Mouse (Mus musculus) stomach, embryonic 16.5 days (tissue): Measurements from ENCODE around the gene Apoa4. TPM values are rescaled to one million over a fixed set of nuclear protein-coding genes. Genes with fewer than 3 reads are reported as not detected.

Experiments used
- ATAC-seq: fragments of 200-750 bp; cut with Nextera tagmentation; 2 replicates; pipeline ENCODE4 v1.8.0; 2017; ENCODE audit warnings: moderate number of reproducible peaks, moderate TSS enrichment; ENCODE audit not compliant: insufficient read depth, low FRiP score
- H3K27ac ChIP-seq: fragments of 300-500 bp; sonication (generic); 2 replicates; pipeline ENCODE4 v1.5.1; 2014; ENCODE audit warnings: low read length
- H3K27me3 ChIP-seq: fragments of 300-500 bp; sonication (generic); 2 replicates; pipeline ENCODE4 v1.6.1; 2014; ENCODE audit warnings: low read length, control low read depth, mixed read lengths; ENCODE audit not compliant: control insufficient read depth, insufficient read depth
- H3K36me3 ChIP-seq: fragments of 300-500 bp; sonication (generic); 2 replicates; pipeline ENCODE4 v1.6.1; 2014; ENCODE audit warnings: low read length; ENCODE audit not compliant: control insufficient read depth, insufficient read depth
- H3K4me1 ChIP-seq: fragments of 300-500 bp; sonication (generic); 2 replicates; pipeline ENCODE4 v1.6.1; 2014; ENCODE audit warnings: low read length, control low read depth, mixed read lengths; ENCODE audit not compliant: control insufficient read depth, insufficient read depth
- H3K4me2 ChIP-seq: fragments of 300-500 bp; sonication (generic); 2 replicates; pipeline ENCODE4 v1.6.1; 2014; ENCODE audit warnings: low read depth, low read length, mixed read lengths
- H3K4me3 ChIP-seq: fragments of 300-500 bp; sonication (generic); replicated peaks from 2 replicates; pipeline ENCODE4 v1.5.1; 2014; ENCODE audit warnings: mild to moderate bottlenecking, low read length
- H3K9ac ChIP-seq: fragments of 300-500 bp; sonication (generic); 2 replicates; pipeline ENCODE4 v1.6.1; 2014; ENCODE audit warnings: low read length
- H3K9me3 ChIP-seq: fragments of 300-500 bp; sonication (generic); replicated peaks from 2 replicates; pipeline ENCODE4 v1.6.1; 2016; ENCODE audit warnings: low read length, control low read depth; ENCODE audit not compliant: control insufficient read depth
- WGBS: fragments of 180-500 bp; shearing (Covaris S2); extraction: QIAGEN DNeasy Blood & Tissue Kit; methylation state at CpG from one replicate; pipeline ENCODE4 v1.1.7; 2014; 5-methylcytosine and 5-hydroxymethylcytosine counted together
- polyA plus RNA-seq: library from polyadenylated mRNA; unstranded; fragments of >200 nt; fragmentation: Nextera tagmentation; extraction: Ambion mirVana; gene quantifications from 2 replicates; pipeline ENCODE4 v1.2.1, GENCODE M21; 2015

Gene Apoa4
- polyA plus RNA-seq, 1 experiment from 2014 or later = 228 TPM

DNA sequence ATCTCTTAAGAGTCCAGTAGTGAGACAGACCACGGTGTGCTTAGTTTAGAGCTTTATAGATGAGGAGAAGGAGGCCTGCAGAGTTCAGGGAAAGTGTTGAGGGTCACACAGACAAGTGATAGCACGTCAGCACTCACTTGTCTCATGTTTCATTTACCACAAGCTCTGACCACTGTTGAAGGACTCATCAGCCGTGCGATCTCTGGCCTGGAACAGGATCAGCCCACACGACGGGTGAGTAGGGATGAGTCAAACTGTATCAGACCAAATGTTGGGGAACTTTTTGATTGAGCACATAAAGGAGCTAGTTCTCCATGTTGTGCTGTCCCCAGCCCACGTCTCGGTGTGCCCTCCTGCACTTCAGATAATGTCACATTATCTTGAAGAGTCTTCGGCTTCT is 34.0 kb downstream of the Apoa4 start:
- no peak overlapping the region for H3K4me2 ChIP-seq
- H3K27me3 ChIP-seq = peaks cover under 1% of the 10 kb centered on the region; the same call in 1 of the 2 replicates
- peaks cover 23% of the 10 kb centered on the region for H3K36me3 ChIP-seq
- H3K9ac ChIP-seq = no peak overlapping the region
- WGBS = 82% methylated on average over 9 of the region's 9 CpGs
- H3K27ac ChIP-seq = no peak overlapping the region
- no peak for ATAC-seq
- H3K9me3 ChIP-seq = no peaks in the 10 kb centered on the region
- H3K4me3 ChIP-seq = no peak overlapping the region
- no peaks in the 10 kb centered on the region for H3K4me1 ChIP-seq

DNA sequence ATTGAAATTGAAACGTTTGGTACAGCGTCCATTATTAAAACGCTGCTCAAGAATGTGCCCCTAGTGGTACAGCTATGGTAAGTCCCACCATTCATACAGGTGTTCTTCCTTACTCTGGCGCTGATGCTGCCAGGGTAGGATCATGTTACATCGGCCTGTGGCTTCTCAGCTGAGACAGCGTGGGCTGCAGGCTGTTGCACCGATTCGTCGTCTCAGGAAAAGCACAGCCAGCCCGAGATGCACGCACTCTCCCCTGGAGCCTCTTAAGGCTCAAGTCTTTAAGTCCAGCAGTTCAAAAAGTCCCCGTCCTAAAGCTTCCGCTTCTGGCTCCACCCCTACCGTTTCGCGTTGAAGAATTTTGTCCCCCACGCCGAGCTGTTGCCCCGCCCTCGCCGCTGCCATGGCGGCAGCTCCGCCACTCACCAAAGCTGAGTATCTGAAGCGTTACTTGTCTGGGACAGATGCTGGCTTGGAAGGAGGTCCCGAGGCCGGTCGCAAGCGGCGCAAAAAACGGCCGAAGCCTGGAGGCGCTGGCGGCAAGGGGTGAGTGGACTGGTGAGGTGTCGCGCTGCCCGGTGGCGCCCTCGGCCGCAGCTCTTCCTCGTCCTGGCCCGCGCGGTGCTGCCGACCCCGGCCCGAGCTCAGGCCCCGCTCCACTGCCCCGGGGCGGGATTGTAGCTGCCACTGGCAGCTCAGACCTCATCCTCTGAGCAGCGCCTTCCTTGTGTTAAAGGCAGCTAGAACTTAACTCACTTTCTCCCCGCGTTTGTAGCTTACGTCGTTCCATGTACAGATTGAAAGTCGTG is 42.3 kb downstream of the Apoa4 start, which contains the start of gene Bud13:
Gene Bud13 (plus strand): TSS at position 378 of the 806 bp plus-strand sequence.
- no peaks in the 10 kb centered on the region for H3K27me3 ChIP-seq
- peak within 1 kb of the TSS; percentile 69 for H3K4me2 ChIP-seq
- peak; percentile 94 for ATAC-seq
- WGBS = under 1% methylated on average over 55 of the region's 55 CpGs
- H3K36me3 ChIP-seq = peaks cover 7% of the 10 kb centered on the region; the same call in 1 of the 2 replicates
- peak within 1 kb of the TSS; percentile 82 for H3K4me3 ChIP-seq
- H3K9me3 ChIP-seq = no peaks in the 10 kb centered on the region
- H3K9ac ChIP-seq = peak within 1 kb of the TSS; percentile 85
- peak within 1 kb of the TSS; percentile 87 for H3K27ac ChIP-seq
- peaks cover 7% of the 10 kb centered on the region for H3K4me1 ChIP-seq

Other genes with a start within 250 kb of the Apoa4 start
- 143 and 152 TPM in 2 replicates for gene Pafah1b2, start 228.0 kb upstream of the Apoa4 start, polyA plus RNA-seq
- 5.1 and 5.7 TPM in 2 replicates for gene Sik3, start 227.9 kb upstream of the Apoa4 start, polyA plus RNA-seq
- 510 and 643 TPM in 2 replicates for gene Apoa1, start 12.1 kb upstream of the Apoa4 start, polyA plus RNA-seq
- gene Apoc3, start 5.1 kb upstream of the Apoa4 start, polyA plus RNA-seq = 64.3 and 64.4 TPM in 2 replicates
- 0.49 TPM in 1 of 2 replicates, not detected in the other for gene Apoa5, start 27.9 kb downstream of the Apoa4 start, polyA plus RNA-seq
- 48.5 and 51.8 TPM in 2 replicates for gene Zpr1, start 32.4 kb downstream of the Apoa4 start, polyA plus RNA-seq
- gene Bud13, start 42.3 kb downstream of the Apoa4 start, polyA plus RNA-seq = 18.2 and 18.7 TPM in 2 replicates
- not detected in 2 replicates for gene 4931429L15Rik, start 79.3 kb downstream of the Apoa4 start, polyA plus RNA-seq